Mouse (Mus musculus) urinary bladder, postnatal 14 days (tissue): ENCODE measurements around the gene Dcbld1.
"Not testable (repeated sequence)": the region's sequence is repeated elsewhere in the genome, so short reads cannot be mapped to it uniquely, and the experiment has no call there.

Experiments
- DNase-seq: peaks from one replicate; pipeline ENCODE4 v3.0.0; 2021; ENCODE audit warnings: low spot score

Dcbld1 gene

DNA sequence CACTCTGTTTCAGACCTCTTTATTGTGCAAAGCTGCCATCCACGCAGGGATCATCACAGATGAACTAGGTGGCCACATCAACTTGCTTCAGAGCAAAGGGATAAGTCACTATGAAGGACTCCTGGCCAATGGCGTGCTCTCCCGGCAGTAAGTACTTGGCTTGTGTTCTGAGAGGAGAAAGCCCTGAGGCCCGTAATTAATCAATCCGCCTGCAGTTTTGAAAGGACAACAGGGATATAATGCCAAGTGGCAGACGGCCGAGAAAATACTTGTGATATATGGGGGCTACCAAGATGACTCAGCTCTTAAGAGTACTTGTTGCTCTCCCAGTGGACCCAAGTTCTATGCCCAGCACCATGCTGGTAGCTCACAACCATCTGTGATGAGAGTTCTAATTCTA is 71.2 kb downstream of the Dcbld1 start:
- DNase-seq = no peak

DNA sequence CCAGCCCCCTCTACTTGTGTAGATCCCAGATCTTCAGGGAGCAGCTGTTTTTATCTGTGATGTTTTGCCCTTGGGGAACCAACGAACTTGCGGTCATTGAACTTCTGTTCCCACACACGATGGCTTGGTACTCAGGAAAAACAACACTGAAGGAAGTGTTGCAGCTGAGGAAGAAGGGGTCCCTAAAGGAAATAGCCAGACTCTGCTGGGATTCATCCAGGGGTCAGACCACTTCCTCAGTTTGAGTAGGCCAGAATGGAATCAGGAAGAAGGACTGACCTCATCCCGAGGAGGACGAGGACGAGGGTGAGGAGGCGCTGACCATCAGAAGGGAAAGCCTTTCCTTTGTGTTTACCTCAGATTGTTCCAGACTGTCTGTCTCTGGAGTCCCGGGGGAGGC is 75.8 kb downstream of the Dcbld1 start:
- no peak for DNase-seq

DNA sequence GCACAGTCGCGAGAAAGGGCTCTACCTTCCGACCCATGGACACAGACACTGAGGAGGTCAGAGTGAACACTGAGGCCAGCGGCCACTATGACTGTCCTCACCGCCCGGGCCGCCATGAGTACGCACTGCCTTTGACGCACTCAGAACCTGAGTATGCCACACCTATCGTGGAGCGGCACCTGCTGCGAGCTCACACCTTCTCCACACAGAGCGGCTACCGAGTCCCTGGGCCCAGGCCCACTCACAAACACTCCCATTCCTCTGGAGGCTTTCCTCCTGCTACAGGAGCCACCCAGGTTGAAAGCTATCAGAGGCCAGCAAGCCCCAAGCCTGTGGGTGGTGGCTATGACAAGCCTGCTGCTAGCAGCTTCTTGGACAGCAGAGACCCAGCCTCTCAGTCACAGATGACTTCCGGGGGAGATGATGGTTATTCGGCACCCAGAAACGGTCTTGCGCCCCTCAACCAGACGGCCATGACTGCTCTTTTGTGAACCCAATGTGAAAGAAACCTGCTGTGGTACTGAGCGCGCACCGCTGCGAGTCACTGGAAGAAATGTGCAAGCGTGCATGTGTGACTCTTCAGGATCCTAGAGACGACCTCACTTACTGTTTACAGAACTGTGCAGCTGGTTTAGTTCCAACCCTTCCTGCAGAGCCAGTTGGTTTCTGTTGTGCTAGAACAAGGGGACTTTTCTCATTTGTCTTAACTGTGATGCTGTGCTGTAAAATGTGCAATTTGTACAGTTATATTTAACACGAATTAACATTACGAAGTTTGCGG is 86.3 kb downstream of the Dcbld1 start:
- DNase-seq = no peak

DNA sequence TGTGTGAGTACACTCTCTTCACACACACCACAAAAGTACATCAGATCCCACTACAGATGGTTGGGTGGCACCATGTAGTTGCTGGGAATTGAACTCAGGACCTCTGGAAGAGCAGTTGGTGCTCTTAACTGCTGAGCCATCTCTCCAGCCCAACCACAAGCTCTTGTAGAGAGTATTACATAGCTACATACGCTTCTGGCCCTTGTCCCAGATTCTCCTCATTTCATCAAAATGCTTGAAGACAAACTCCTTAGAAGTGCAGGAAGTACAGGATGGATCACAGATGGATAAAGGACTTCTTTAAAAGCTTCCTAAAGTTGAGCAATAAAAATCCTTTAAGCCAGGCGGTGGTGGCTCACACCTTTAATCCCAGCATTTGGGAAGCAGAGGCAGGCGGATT is 88.5 kb downstream of the Dcbld1 start:
- DNase-seq = no peak

DNA sequence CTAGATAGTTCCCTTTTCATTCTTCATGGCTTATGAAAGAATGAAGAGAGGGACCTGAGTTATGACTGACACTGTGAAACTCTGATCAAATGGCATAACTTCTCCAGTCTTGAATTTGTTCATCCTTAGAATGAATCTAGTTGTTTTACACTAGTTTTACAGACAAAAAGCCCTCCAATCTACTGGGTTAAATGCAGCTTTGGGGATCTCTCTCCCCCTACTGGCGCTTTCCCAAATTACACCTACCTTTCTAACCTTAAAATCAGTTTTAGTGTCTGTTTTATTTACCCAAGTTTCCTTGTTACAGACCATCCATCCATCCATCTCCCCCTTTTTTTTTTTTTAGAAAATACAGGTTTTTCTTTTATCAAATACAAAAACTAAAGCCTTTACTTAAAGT is 97.6 kb downstream of the Dcbld1 start:
- DNase-seq = peak; percentile 18

DNA sequence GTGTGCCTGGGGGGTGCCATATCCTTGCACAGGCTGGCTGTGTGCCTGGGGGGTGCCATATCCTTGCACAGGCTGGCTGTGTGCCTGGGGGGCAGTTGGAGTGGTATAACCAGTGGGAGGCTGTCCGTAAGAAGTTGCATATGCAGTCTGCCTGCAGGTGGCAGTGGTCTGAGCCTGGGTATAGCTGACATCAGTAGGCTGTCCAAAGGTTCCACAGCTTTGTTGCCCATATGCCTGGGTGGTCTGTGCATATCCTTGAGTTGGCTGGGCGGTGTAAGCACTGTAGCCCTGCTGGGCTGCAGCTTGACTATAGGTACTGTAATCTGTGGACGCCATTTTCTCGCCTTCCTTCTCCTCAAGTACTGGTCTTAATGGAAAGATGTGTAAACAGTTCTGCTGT is 109.9 kb downstream of the Dcbld1 start:
- DNase-seq = not testable (repeated sequence)

DNA sequence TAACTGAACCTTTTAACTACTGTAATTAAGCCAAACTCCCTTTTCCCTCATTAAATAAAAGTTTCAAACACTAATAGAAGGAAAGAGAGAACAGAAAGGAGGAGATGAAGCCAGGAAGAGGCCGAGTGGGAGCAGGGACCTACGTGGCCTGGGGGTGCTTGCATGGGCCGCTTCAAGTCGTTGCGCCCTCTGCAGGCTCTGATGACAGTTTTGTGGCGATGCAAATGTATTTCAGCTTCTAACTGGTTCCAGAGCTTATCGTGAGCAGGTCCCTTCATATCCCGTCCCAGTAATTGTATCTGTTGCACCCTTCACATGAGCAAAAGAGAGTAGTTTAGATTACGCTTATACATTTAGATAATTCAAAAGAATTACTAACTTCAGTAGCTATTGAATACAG is 119.8 kb downstream of the Dcbld1 start:
- DNase-seq = no peak

DNA sequence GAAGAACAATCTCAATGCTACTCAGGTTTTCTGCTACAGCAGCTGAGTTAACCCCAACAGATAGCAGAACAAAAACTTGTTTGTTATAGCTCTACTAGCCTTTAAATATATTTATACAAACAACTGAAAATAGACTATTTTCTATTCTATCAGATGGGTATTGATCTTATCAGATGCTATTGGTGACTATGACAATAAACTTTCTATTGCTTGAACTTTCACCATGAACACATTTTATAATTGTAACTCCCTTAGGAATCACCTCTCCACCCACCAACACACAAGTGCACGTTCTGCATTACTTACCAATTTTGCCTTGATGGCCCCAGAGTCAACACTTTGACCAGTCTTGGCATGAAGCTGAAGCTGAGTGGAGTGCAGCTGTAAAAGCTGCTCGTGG is 125.0 kb downstream of the Dcbld1 start, which contains the start of gene Gm26741:
TSS of gene Gm26741 (plus strand) at position 301 of the 400 bp plus-strand sequence.
- no peak for DNase-seq

DNA sequence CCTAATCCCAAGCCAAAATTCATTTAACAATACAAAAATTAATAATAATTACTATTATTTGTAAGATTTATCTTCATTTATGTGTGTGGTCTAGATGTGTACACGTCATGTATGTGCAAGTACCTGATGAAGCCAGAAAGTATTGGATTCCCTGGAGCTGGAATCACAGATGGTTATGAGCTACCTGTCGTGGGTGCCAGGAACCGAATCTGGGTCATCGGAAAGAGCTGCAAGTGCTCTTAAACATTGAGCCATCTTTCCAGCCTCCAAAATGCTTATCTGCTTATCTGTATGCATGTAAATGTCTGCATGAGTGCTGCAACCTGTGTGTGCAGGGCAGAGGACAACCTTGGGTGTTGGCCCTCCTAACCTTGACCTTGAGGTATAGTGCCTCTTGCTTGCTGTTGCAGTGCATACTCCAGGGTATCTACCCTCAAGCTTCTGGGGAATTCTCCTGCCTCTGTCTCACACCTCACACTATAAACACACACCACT is 126.9 kb downstream of the Dcbld1 start:
- no peak for DNase-seq

DNA sequence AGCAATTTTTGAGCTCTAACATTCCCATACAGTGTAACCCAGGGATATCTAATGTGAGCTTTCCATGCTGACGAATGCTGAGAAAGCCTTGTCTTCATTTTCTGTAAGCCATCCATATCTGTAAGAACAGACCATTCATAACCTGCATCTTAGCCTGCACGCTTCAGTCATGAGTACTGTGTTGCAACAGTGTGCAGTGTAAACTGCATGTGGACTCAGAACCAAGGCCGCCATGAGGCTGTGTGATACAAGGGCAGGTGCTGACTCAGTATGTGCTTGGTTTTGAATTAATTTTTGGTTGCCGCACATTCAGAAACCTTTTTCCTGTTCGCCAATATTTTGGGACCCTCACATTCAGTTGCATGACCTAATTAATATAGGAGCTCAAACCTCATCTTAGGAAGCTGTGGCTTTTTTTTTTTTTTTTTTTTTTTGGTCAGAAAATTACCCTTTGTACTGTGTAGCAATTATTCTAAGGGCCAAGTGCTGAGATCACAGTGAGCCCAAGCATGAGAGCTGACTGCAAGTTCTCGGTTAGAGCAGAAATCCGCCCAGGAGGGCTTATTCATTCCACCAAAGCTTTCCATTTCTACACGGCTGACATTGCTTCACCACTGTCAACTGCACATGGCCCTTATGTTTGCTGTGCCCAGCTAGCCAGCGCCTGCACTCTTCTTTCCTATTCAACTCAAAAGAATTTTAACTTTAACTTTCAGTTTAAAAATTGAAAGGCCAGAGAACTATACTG is 127.6 kb downstream of the Dcbld1 start:
- no peak for DNase-seq

DNA sequence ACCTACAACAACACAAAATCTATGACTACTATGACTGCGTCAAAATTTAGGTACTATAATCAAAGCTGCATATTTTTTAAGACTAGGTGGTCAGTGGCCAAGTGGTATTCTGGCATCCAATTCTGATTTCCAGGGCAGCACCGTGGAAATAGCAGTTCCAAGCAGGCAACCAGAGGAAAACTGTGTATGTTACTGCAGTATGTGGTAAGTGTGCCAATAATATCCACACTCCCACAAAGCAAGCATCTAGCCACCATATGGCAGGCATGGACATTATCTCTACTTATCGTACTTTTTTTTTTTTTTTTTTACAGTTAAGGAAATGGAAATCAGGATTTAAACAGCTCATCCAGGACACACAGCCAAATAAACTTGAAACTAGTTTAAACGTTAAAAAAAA is 135.0 kb downstream of the Dcbld1 start:
- DNase-seq = no peak
